Mouse (Mus musculus) MEL (cell line): ENCODE measurements around the gene Slc5a10.

Experiments
- CHD2 ChIP-seq: IDR thresholded peaks from 2 replicates; pipeline ENCODE4 v1.6.1; 2011; ENCODE audit warnings: low read length, improper control_type of control experiment
- CTCF ChIP-seq, 3 experiments: IDR thresholded peaks in 2 of 3; conservative IDR thresholded peaks in 1 of 3; 2 replicates each; pipeline ENCODE4 v1.5.1; 2011 to 2012; ENCODE audit warnings: low read length in 3 of 3, low read depth in 2 of 3, mild to moderate bottlenecking in 2 of 3, improper control_type of control experiment in 1 of 3, inconsistent platforms in 1 of 3, mixed read lengths in 1 of 3, moderate library complexity in 1 of 3; ENCODE audit not compliant: control insufficient read depth in 1 of 3, insufficient read depth in 1 of 3, poor library complexity in 1 of 3, severe bottlenecking in 1 of 3
- E2F4 ChIP-seq: IDR thresholded peaks from 2 replicates; pipeline ENCODE4 v1.6.1; 2011; ENCODE audit warnings: low read depth, low read length, improper control_type of control experiment, borderline replicate concordance
- EP300 ChIP-seq, 2 experiments: IDR thresholded peaks; 2 replicates each; pipeline ENCODE4 v1.6.1; 2011; ENCODE audit warnings: improper control_type of control experiment in 2 of 2, low read length in 2 of 2, low read depth in 1 of 2, mild to moderate bottlenecking in 1 of 2
- ETS1 ChIP-seq: IDR thresholded peaks from 2 replicates; pipeline ENCODE4 v1.6.1; 2012; ENCODE audit warnings: low read depth, mild to moderate bottlenecking, inconsistent platforms, low read length, improper control_type of control experiment, moderate library complexity
- POLR2A ChIP-seq, 2 experiments: IDR thresholded peaks; 2 replicates each; pipeline ENCODE4 v1.6.1; 2011 to 2012; ENCODE audit warnings: low read length in 2 of 2, mild to moderate bottlenecking in 2 of 2, control low read depth in 1 of 2, improper control_type of control experiment in 1 of 2, low read depth in 1 of 2, moderate library complexity in 1 of 2; ENCODE audit not compliant: control insufficient read depth in 1 of 2, insufficient read depth in 1 of 2, poor library complexity in 1 of 2
- UBTF ChIP-seq: IDR thresholded peaks from 2 replicates; pipeline ENCODE4 v1.6.1; 2012; ENCODE audit warnings: low read depth, mild to moderate bottlenecking, inconsistent platforms, low read length, improper control_type of control experiment, moderate library complexity, borderline replicate concordance; ENCODE audit not compliant: insufficient read depth
- ZKSCAN1 ChIP-seq: IDR thresholded peaks from 2 replicates; pipeline ENCODE4 v1.6.1; 2012; ENCODE audit warnings: low read depth, mild to moderate bottlenecking, inconsistent platforms, low read length, improper control_type of control experiment, moderate library complexity

GRCm38 (mm10) chr11:61667248-61667647, 53.4 kb downstream of the Slc5a10 start:
- TF ChIP-seq POLR2A (IDR thresholded peaks at IDR 0.05; ENCODE audit: control insufficient read depth in 1 of 2, insufficient read depth in 1 of 2, low read depth in 1 of 2, low read length in 2 of 2, poor library complexity in 1 of 2): no peak
- TF ChIP-seq CTCF (IDR thresholded peaks at IDR 0.05 in 2 of 3, conservative IDR thresholded peaks at IDR 0.05 in 1 of 3; ENCODE audit: control insufficient read depth in 1 of 3, insufficient read depth in 1 of 3, low read depth in 2 of 3, low read length in 3 of 3, poor library complexity in 1 of 3, severe bottlenecking in 1 of 3): no peak
- no peak for TF ChIP-seq ZKSCAN1
- TF ChIP-seq E2F4: no peak
- no peak for TF ChIP-seq UBTF
- TF ChIP-seq CHD2: no peak
- no peak for TF ChIP-seq EP300 (IDR thresholded peaks at IDR 0.05; ENCODE audit: low read depth in 1 of 2, low read length in 2 of 2)
- TF ChIP-seq ETS1: no peak
